Mouse (Mus musculus): ENCODE data around the gene Clybl.

DNA sequence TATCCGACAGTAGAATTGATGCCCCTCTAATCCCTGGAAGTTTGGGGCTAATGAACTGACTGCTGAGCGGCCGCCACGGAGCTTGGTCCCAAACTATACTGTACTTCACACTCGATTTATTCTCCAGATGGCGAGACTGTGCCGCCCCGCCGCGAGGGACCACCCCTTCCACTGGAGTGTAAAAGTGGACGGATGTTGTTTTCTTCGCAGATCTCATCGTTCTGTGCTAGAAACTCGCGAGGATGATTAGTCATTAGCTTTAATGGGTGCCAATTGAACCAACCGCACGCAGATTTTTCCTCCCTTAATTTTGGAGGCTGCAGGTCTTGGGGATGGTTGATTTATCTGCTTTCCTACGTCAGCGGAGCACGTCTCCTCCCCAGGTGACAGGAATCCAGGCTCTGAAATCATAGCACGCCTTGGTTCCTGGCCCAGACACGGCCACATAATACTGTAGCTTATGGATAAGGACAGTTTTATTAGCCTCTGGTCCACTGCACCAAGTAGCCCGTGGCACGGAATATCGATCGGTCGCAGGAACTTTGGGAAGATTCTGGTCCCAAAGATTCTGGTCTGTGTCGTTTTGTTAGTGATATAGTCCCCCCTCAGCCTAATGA is 185.9 kb downstream of the Clybl start:
- no peak for TF ChIP-seq POLR2A (IDR thresholded peaks at IDR 0.05; ENCODE audit: borderline replicate concordance, control insufficient read depth, low read depth, low read length)
- TF ChIP-seq CTCF (IDR thresholded peaks at IDR 0.05; ENCODE audit: control insufficient read depth, insufficient read depth, low read length) = no peak
